Mouse (Mus musculus) lung, postnatal 10 days (tissue): Measurements from ENCODE around the gene Smg1.

Experiments
- DNase-seq: peaks from one replicate; pipeline ENCODE4 v3.0.0; 2021

The Smg1 gene

DNA sequence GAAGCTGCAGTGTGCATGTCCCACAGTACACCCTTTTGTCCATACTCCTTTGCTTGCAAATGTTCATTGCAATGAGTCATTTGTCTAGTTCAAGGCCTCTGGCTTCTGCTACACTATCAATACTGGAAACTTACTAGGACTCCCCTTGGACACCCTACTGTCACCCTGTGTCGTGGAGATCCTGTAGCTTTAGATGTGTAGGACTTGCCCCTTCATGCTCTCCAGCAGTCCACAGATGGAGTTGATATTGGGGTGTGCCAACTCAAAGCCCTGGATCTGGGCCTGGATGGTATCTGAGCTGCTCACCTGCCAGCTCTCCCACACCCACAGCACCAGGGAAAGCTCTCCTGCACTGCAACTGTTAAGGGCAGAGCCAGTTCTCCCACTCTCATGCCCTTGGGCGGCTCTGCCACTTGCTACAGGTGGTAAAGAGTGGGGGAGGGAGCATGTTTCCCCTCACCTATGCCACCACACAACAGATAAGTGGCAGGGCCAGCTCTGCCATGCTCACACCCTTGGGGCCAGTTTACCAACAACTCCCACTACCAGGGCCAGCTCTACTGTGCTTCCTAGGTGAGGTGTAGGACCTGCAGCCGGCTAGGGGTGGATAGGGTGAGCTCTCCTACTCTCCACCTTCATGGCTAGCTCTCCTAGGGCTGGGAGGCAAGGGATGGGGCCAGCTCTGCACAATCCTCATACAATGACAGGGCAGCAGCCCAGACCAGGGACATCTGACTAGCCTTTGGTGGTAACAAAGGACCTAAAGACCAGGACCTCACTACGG lies 140.6 kb downstream of the Smg1 start:
- no peak for DNase-seq

GRCm38 (mm10) chr7:118102231-118102630 lies 141.2 kb downstream of the Smg1 start:
- peak; percentile 56 for DNase-seq

GRCm38 (mm10) chr7:118097615-118098014 lies 145.9 kb downstream of the Smg1 start:
- no peak for DNase-seq
